Mouse (Mus musculus) liver, embryonic 14.5 days (tissue): ENCODE measurements around the gene Mb. TPM values are rescaled to one million over a fixed set of nuclear protein-coding genes. Genes with fewer than 3 reads are reported as not detected.

ENCODE experiments used
- ATAC-seq: fragments of 200-750 bp; cut with Nextera tagmentation; 2 replicates; pipeline ENCODE4 v1.8.0; 2017; ENCODE audit warnings: moderate number of reproducible peaks, mild to moderate bottlenecking, moderate library complexity; ENCODE audit not compliant: insufficient read depth
- DNase-seq, 3 experiments: peaks; one replicate each; pipeline ENCODE4 v3.0.0-alpha.2; 2012 to 2013; ENCODE audit warnings: low read depth in 3 of 3, low spot score in 3 of 3
- H3K27ac ChIP-seq: fragments of 300-500 bp; sonication (generic); 2 replicates; pipeline ENCODE4 v1.5.1; 2014; ENCODE audit warnings: moderate library complexity, mild to moderate bottlenecking, control low read depth, inconsistent platforms
- H3K27me3 ChIP-seq: fragments of 300-500 bp; sonication (generic); 2 replicates; pipeline ENCODE4 v1.6.1; 2014; ENCODE audit warnings: mild to moderate bottlenecking, low read length, moderate library complexity; ENCODE audit not compliant: control insufficient read depth, insufficient read depth
- H3K36me3 ChIP-seq: fragments of 300-500 bp; sonication (generic); replicated peaks from 2 replicates; pipeline ENCODE4 v1.6.1; 2014; ENCODE audit warnings: low read depth; ENCODE audit not compliant: control insufficient read depth, insufficient read depth
- H3K4me1 ChIP-seq, 2 experiments: fragments of 200-500 bp in 1 of 2; fragments of 300-500 bp in 1 of 2; sonication (generic) in 1 of 2; replicated peaks; 2 replicates each; pipeline ENCODE4 v1.6.1; 2012 to 2014; ENCODE audit warnings: antibody characterized with exemption in 1 of 2, inconsistent platforms in 1 of 2, low read length in 1 of 2; ENCODE audit not compliant: control insufficient read depth in 2 of 2, insufficient read depth in 2 of 2
- H3K4me2 ChIP-seq: fragments of 300-500 bp; sonication (generic); 2 replicates; pipeline ENCODE4 v1.6.1; 2014; ENCODE audit warnings: low read depth, mild to moderate bottlenecking, control low read depth, moderate library complexity
- H3K4me3 ChIP-seq, 2 experiments: fragments of 200-500 bp in 1 of 2; fragments of 300-500 bp in 1 of 2; sonication (generic) in 1 of 2; 2 replicates each; pipeline ENCODE4 v1.5.1; 2012 to 2014; ENCODE audit warnings: low read depth in 2 of 2, low read length in 2 of 2, mild to moderate bottlenecking in 2 of 2, control low read depth in 1 of 2, inconsistent platforms in 1 of 2, moderate library complexity in 1 of 2; ENCODE audit not compliant: insufficient read depth in 1 of 2
- H3K9ac ChIP-seq: fragments of 300-500 bp; sonication (generic); replicated peaks from 2 replicates; pipeline ENCODE4 v1.6.1; 2014; ENCODE audit warnings: mild to moderate bottlenecking, control low read depth, moderate library complexity
- H3K9me3 ChIP-seq: fragments of 300-500 bp; sonication (generic); 2 replicates; pipeline ENCODE4 v1.6.1; 2016; ENCODE audit warnings: low read length, mixed read lengths; ENCODE audit not compliant: control insufficient read depth
- CTCF ChIP-seq: IDR thresholded peaks from 2 replicates; pipeline ENCODE4 v1.5.1; 2016; ENCODE audit warnings: antibody characterized with exemption, low read depth, control low read depth
- EP300 ChIP-seq: IDR thresholded peaks from 2 replicates; pipeline ENCODE4 v1.6.1; 2016; ENCODE audit warnings: antibody characterized with exemption, low read depth
- WGBS: fragments of 180-500 bp; shearing (Covaris S2); extraction: QIAGEN DNeasy Blood & Tissue Kit; methylation state at CpG from one replicate; pipeline ENCODE4 v1.1.7; 2014; ENCODE audit not compliant: insufficient replicate concordance; 5-methylcytosine and 5-hydroxymethylcytosine counted together
- polyA plus RNA-seq, 2 experiments: library from polyadenylated mRNA; depleted of rRNA in 1 of 2; stranded (reverse) in 1 of 2; unstranded in 1 of 2; fragments of >200 nt; fragmentation: Nextera tagmentation in 1 of 2; extraction: Ambion mirVana in 1 of 2; gene quantifications; 2 replicates each; pipeline versions ENCODE4 v1.2.1 to v1.2.3; 2012 to 2014

The Mb gene
- polyA plus RNA-seq, 2 experiments = 0.04 TPM; not detected in 1

DNA sequence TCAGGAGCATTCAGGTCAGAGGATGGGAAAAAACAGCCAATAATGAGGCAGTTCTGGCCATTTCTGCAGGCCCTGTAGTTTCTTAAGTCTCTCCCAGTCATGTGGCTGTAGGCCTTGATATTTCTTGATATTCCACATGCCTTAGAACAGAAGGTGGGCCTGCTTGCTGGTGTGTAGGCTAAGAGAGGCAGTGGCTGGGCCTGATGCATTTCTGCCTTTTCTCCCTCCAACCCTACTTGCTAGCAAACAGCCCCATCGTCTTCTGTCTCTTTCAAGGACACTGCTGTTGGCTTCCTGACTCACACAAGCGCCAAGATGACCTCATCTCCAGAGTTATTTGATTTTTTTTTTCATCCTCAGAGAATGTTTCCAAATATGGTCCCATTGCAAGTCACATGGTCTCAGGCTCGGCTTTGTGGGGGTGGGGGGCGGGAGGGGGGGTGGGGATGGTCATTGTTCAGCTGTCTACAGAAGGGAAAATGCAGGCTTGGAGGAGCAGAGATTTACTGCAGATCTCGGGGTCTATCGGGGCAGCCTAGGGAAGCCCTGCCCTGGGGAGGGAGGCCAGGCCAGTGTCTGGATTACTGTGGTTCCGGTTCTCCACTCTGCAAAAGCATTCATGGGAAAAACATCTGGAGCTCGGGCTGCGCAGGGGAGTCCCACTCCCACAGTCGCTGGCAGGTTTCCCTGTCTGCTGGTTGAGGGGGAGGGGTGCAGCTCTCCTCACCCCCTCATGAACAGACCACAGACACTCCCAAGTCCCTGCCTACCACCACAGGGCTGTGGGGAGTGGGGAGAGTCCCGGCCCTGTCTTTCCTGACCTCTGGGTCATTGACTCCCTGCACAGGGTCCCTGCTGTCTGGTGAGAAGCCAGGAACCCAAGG is 12.9 kb downstream of the Mb start:
- no peak for ATAC-seq
- Histone ChIP-seq H3K9ac (no peak overlapping the region), H3K9me3 (no peaks in the 10 kb centered on the region), H3K4me1 (0 out of 4 replicates have a peak, but pooled peaks cover 0 to 2% of the 10 kb centered on the region in 2 experiments), H3K36me3 (no peaks in the 10 kb centered on the region), H3K27ac (no peak overlapping the region), H3K4me3 (no peak overlapping the region), H3K4me2 (no peak overlapping the region), H3K27me3 (no peaks in the 10 kb centered on the region)
- no peak for DNase-seq
- WGBS = 12% methylated on average over 11 of the region's 11 CpGs
- TF ChIP-seq EP300 = no peak
- TF ChIP-seq CTCF = no peak

- Histone ChIP-seq H3K4me2 (no peak overlapping the region), H3K9ac (no peak overlapping the region), H3K4me1 (0 out of 4 replicates have a peak, but pooled peaks cover 0 to 2% of the 10 kb centered on the region in 2 experiments), H3K4me3 (no peak overlapping the region), H3K27me3 (no peaks in the 10 kb centered on the region), H3K9me3 (no peaks in the 10 kb centered on the region), H3K27ac (no peak overlapping the region), H3K36me3 (no peaks in the 10 kb centered on the region)
- WGBS = 56% methylated on average over 2 of the region's 2 CpGs
- ATAC-seq (no peak), DNase-seq (no peak)
- TF ChIP-seq EP300 (no peak), CTCF (no peak)
Observed at GRCm38 (mm10) chr15:77036989-77037277, 13.5 kb downstream of the Mb start.

DNA sequence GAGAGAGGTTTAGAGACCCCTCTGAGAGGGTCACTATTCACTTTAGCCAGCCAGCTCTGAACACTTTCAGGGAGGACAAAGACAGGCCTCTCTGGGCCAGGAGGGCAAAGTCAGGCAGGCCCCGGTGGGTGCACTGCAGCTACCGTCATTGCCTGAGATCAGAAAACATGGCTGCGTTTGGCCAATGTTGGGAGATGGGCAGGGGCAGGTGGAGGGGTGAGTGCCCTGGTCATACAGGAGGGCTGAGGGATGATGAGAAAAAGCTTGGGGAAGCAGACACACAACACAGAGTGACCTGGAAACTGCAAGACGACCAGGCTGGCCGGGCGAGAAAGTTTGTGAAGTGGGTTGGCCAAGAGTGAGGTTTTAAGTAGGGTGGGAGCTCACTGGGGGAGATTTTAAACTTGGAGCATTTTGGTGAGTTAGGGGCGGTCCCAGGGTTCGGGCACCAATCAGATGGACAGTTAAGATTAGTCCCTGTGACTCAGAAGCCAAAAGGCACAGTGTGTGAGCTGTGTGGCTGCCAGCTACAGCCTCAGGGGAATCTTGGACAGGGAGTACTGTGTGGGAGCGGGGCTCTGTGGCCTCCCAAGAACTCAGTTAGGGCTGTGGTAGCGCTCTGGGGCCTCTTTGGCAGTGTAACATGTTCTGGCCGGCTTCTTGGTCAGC is 14.0 kb downstream of the Mb start:
- TF ChIP-seq EP300 = no peak
- TF ChIP-seq CTCF = no peak
- 58% methylated on average over 11 of the region's 11 CpGs for WGBS
- Histone ChIP-seq H3K4me3 (no peak overlapping the region), H3K27me3 (no peaks in the 10 kb centered on the region), H3K4me1 (0 out of 4 replicates have a peak, but pooled peaks cover 0 to 2% of the 10 kb centered on the region in 2 experiments), H3K27ac (no peak overlapping the region), H3K9me3 (no peaks in the 10 kb centered on the region), H3K36me3 (no peaks in the 10 kb centered on the region), H3K9ac (no peak overlapping the region), H3K4me2 (no peak overlapping the region)
- DNase-seq (no peak), ATAC-seq (no peak)

GRCm38 (mm10) chr15:77035643-77036042 is 14.8 kb downstream of the Mb start:
- Histone ChIP-seq H3K9me3 (no peaks in the 10 kb centered on the region), H3K4me1 (0 out of 4 replicates have a peak, but pooled peaks cover 0 to 2% of the 10 kb centered on the region in 2 experiments), H3K36me3 (no peaks in the 10 kb centered on the region), H3K27me3 (no peaks in the 10 kb centered on the region), H3K4me3 (no peak overlapping the region), H3K9ac (no peak overlapping the region), H3K27ac (no peak overlapping the region), H3K4me2 (no peak overlapping the region)
- peak in 1 of 3 experiments; percentile 14 for DNase-seq
- TF ChIP-seq CTCF = no peak
- TF ChIP-seq EP300 = no peak
- WGBS = 53% methylated on average over 3 of the region's 3 CpGs
- ATAC-seq = no peak; the same call in 1 of the 2 replicates

DNA sequence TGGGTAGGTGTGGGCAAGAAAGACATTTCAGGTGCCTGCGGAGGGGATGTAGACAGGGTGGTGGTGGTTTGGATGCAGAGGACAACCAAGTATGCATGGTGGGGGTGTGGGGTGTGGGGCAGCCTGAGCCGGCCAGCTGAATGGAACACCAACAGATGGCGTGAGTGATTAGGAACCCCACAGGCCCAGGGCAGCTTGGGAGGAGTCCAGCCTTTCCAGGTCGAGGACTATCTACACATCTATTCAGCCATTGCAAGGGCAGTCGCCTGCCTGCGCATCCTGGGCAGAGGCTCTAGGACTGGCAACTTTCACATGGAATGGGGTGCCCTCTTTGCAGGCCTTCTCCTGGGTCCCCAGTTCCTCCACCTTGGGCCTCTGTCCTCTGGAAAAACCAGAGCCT is 15.9 kb downstream of the Mb start:
- Histone ChIP-seq H3K9ac (no peak overlapping the region), H3K4me1 (0 out of 4 replicates have a peak, but pooled peaks cover 0 to 2% of the 10 kb centered on the region in 2 experiments), H3K27me3 (no peaks in the 10 kb centered on the region), H3K9me3 (no peaks in the 10 kb centered on the region), H3K36me3 (no peaks in the 10 kb centered on the region), H3K4me3 (no peak overlapping the region), H3K4me2 (no peak overlapping the region), H3K27ac (no peak overlapping the region)
- no peak for ATAC-seq
- TF ChIP-seq EP300 (no peak), CTCF (no peak)
- no peak for DNase-seq
- 54% methylated on average over 6 of the region's 6 CpGs for WGBS
